Mouse (Mus musculus) erythroblast, embryonic 14.5 days (primary cell): ENCODE results near the gene Aunip.

Experiments used
- GATA1 ChIP-seq: IDR thresholded peaks from 2 replicates; pipeline ENCODE4 v1.6.1; 2012; ENCODE audit warnings: low read length, inconsistent platforms, mixed read lengths
- TAL1 ChIP-seq: IDR thresholded peaks from 3 replicates; pipeline ENCODE4 v1.6.1; 2012; ENCODE audit warnings: low read length, inconsistent platforms, mixed read lengths

- TF ChIP-seq GATA1 (no peak), TAL1 (no peak)
These were observed 28.4 kb upstream of the Aunip start for GRCm38 (mm10) chr4:134482442-134482841.
